8 mouse cellular contexts compared by ENCODE assay signal in the genomic region with DNA sequence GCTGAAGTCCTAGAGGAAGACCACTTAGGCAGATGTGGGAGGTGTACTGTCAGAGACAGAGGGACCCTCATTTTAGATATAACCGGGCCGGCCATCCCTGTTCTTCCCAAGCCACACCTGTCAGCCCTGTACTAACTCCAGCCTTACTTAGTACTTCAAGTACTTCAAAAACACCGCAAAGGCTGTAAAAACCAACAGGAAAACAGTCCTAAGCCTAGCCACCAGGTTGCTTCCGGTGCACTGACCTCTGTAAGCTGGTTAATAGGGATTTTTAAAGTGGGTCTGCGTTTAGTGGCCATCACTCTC. TPM values are rescaled to one million over a fixed set of nuclear protein-coding genes. Genes with fewer than 3 reads are reported as not detected.
DNase-seq lines count a peak whose midpoint lies in the region; ATAC-seq and TF ChIP-seq lines count a peak whose summit lies in the region.

No protein-coding gene starts in this region.

- H3K27ac ChIP-seq in forebrain, embryonic 10.5 days = peak overlapping the region; percentile 97
- H3K27ac ChIP-seq in stomach, embryonic 14.5 days (ENCODE audit: low read length) = no peak overlapping the region; the same call in 1 of the 2 replicates

- no peak for DNase-seq in frontal cortex, postnatal 36 days (ENCODE audit: low spot score in 2 of 2)
- DNase-seq in forebrain, embryonic 10.5 days (ENCODE audit: extremely low spot score, low spot score) = no peak
- peak; percentile 25 for DNase-seq in liver
- no peak for DNase-seq in left cerebral cortex, postnatal 25 days (ENCODE audit: low spot score in 2 of 2)
- no peak for DNase-seq in adrenal gland, postnatal 4 days (ENCODE audit: low spot score in 2 of 2)

- H3K79me2 ChIP-seq in C2C12 (ENCODE audit: control insufficient read depth, insufficient read depth) = peaks cover 36% of the 10 kb centered on the region

- peaks cover 34% of the 10 kb centered on the region for H3K36me3 ChIP-seq in C2C12 (ENCODE audit: control insufficient read depth, insufficient read depth)
- H3K36me3 ChIP-seq in forebrain, embryonic 10.5 days (replicated peaks) = peaks cover 29% of the 10 kb centered on the region
- H3K36me3 ChIP-seq in stomach, embryonic 14.5 days (ENCODE audit: control insufficient read depth, insufficient read depth, low read length) = peaks cover 20% of the 10 kb centered on the region

- no peaks in the 10 kb centered on the region for H3K9me3 ChIP-seq in forebrain, embryonic 10.5 days
- H3K9me3 ChIP-seq in stomach, embryonic 14.5 days (ENCODE audit: control insufficient read depth, low read depth, low read length) = no peaks in the 10 kb centered on the region

- peak; percentile 11 for ATAC-seq in frontal cortex, adult (ENCODE audit: low TSS enrichment)
- ATAC-seq in stomach, embryonic 14.5 days (ENCODE audit: insufficient number of reproducible peaks, insufficient read depth, low FRiP score, low read depth) = no peak

- 74% methylated on average over 5 of the region's 5 CpGs for WGBS in forebrain, embryonic 10.5 days
- 45% methylated on average over 5 of the region's 5 CpGs for WGBS in stomach, embryonic 14.5 days

- H3ac ChIP-seq in C2C12 (ENCODE audit: control insufficient read depth, insufficient read length, low read depth) = peak overlapping the region; percentile 83

- peak overlapping the region; percentile 57 for H3K4me3 ChIP-seq in C2C12 (ENCODE audit: insufficient read depth, poor library complexity, severe bottlenecking)
- H3K4me3 ChIP-seq in forebrain, embryonic 10.5 days = peak overlapping the region; percentile 76
- H3K4me3 ChIP-seq in stomach, embryonic 14.5 days (ENCODE audit: low read depth, low read length) = peak overlapping the region; percentile 91

- intact Hi-C loops in left cerebral cortex, postnatal 25 days (cut with DNase I) = no loop called here

- TF ChIP-seq CTCF in C2C12 (IDR thresholded peaks at IDR 0.05; ENCODE audit: control insufficient read depth, insufficient read depth, insufficient read length) = no peak

- H3K27me3 ChIP-seq in C2C12 (ENCODE audit: control insufficient read depth, insufficient read depth, insufficient read length) = no peaks in the 10 kb centered on the region
- H3K27me3 ChIP-seq in forebrain, embryonic 10.5 days (ENCODE audit: poor library complexity, severe bottlenecking) = no peaks in the 10 kb centered on the region
- H3K27me3 ChIP-seq in stomach, embryonic 14.5 days (ENCODE audit: control insufficient read depth, insufficient read depth, low read length) = no peaks in the 10 kb centered on the region

- peak overlapping the region; percentile 67 for H3K4me2 ChIP-seq in stomach, embryonic 14.5 days (replicated peaks; ENCODE audit: low read depth, low read length)

- H3K9ac ChIP-seq in stomach, embryonic 14.5 days (replicated peaks; ENCODE audit: low read depth, low read length) = peak overlapping the region; percentile 82

- peaks cover 17% of the 10 kb centered on the region for H3K79me3 ChIP-seq in C2C12 (ENCODE audit: low read depth)

- H3K4me1 ChIP-seq in forebrain, embryonic 10.5 days = peaks cover 18% of the 10 kb centered on the region
- peaks cover 6% of the 10 kb centered on the region; the same call in 1 of the 2 replicates for H3K4me1 ChIP-seq in stomach, embryonic 14.5 days (ENCODE audit: control insufficient read depth, insufficient read depth, low read length)

TF ChIP-seq in C2C12, 6 proteins besides CTCF, POLR2A, EP300 and RAD21:
- no peak for TF ChIP-seq MAX (IDR thresholded peaks at IDR 0.05)
- no peak for TF ChIP-seq USF1 (IDR thresholded peaks at IDR 0.05; ENCODE audit: low read depth)
- no peak for TF ChIP-seq MYOG (IDR thresholded peaks at IDR 0.05; ENCODE audit: control insufficient read depth, extremely low read depth, insufficient read length)
- no peak for TF ChIP-seq MYOD1 (IDR thresholded peaks at IDR 0.05; ENCODE audit: control insufficient read depth, insufficient read length, low read depth)
- no peak for TF ChIP-seq CEBPB (IDR thresholded peaks at IDR 0.05; ENCODE audit: low read depth)

RNA-seq across cellular contexts. Expression of a gene that starts 11.1 kb away (rescaled TPM):
- 168 TPM for polyA plus RNA-seq in C2C12 (2012; fragmentation: generic; extraction: Trizol)
- polyA plus RNA-seq in forebrain, embryonic 10.5 days (2016; fragmentation: Nextera tagmentation; extraction: Ambion mirVana) = 181 and 186 TPM in 2 replicates
- polyA plus RNA-seq in stomach, embryonic 14.5 days (2014; fragmentation: Nextera tagmentation; extraction: Ambion mirVana) = 298 and 299 TPM in 2 replicates
- 100 to 1,000 TPM; 101 to 102 TPM for total RNA-seq in left cerebral cortex, postnatal 25 days (2021)
- 100 to 1,000 TPM; 140 to 149 TPM for total RNA-seq in adrenal gland, postnatal 4 days (2021)
